Mouse (Mus musculus) ES-E14 (cell line): Measurements from ENCODE around the gene Map6. TPM values are rescaled to one million over a fixed set of nuclear protein-coding genes. Genes with fewer than 3 reads are reported as not detected.
"Not testable (repeated sequence)": the region's sequence is repeated elsewhere in the genome, so short reads cannot be mapped to it uniquely, and the experiment has no call there.

ENCODE experiments used
- DNase-seq: peaks from one replicate; pipeline ENCODE4 v3.0.0-alpha.2; 2013; ENCODE audit warnings: low read depth, low spot score
- H3K27ac ChIP-seq: 2 replicates; pipeline ENCODE4 v1.5.1; 2012; ENCODE audit warnings: low read depth, mild to moderate bottlenecking, low read length, moderate library complexity, mixed read lengths; ENCODE audit not compliant: poor library complexity, insufficient read depth, severe bottlenecking
- H3K36me3 ChIP-seq: 2 replicates; pipeline ENCODE4 v1.6.1; 2012; ENCODE audit warnings: mild to moderate bottlenecking, low read length, moderate library complexity, mixed read lengths; ENCODE audit not compliant: control insufficient read depth, poor library complexity, insufficient read depth, severe bottlenecking
- H3K4me1 ChIP-seq, 2 experiments: fragments of 150-350 bp in 1 of 2; sonication (generic) in 1 of 2; 2 replicates each; pipeline ENCODE4 v1.6.1; 2012; ENCODE audit warnings: low read length in 2 of 2, mild to moderate bottlenecking in 1 of 2, mixed read lengths in 1 of 2; ENCODE audit not compliant: control insufficient read depth in 2 of 2, insufficient read depth in 2 of 2, poor library complexity in 1 of 2
- H3K4me3 ChIP-seq, 2 experiments: fragments of 150-350 bp in 1 of 2; sonication (generic) in 1 of 2; 2 replicates each; pipeline ENCODE4 v1.5.1; 2012; ENCODE audit warnings: low read length in 2 of 2, low read depth in 1 of 2, mild to moderate bottlenecking in 1 of 2, mixed read lengths in 1 of 2; ENCODE audit not compliant: insufficient read depth in 1 of 2, poor library complexity in 1 of 2, severe bottlenecking in 1 of 2
- H3K9ac ChIP-seq: 2 replicates; pipeline ENCODE4 v1.6.1; 2012; ENCODE audit warnings: low read depth, mild to moderate bottlenecking, low read length, mixed read lengths; ENCODE audit not compliant: poor library complexity, insufficient read depth, severe bottlenecking
- H3K9me3 ChIP-seq: fragments of 150-350 bp; sonication (generic); 2 replicates; pipeline ENCODE4 v1.6.1; 2012; ENCODE audit warnings: low read depth, mild to moderate bottlenecking, low read length; ENCODE audit not compliant: control insufficient read depth, insufficient read depth
- CHD2 ChIP-seq: IDR thresholded peaks from 2 replicates; pipeline ENCODE4 v1.6.1; 2014; ENCODE audit warnings: mild to moderate bottlenecking, low read depth, low read length, inconsistent platforms
- HCFC1 ChIP-seq: IDR thresholded peaks from 2 replicates; pipeline ENCODE4 v1.6.1; 2012; ENCODE audit warnings: low read length, inconsistent platforms, borderline replicate concordance; ENCODE audit not compliant: insufficient read depth
- MAFK ChIP-seq: IDR thresholded peaks from 2 replicates; pipeline ENCODE4 v1.6.1; 2014; ENCODE audit warnings: mild to moderate bottlenecking, low read depth, low read length, inconsistent platforms; ENCODE audit not compliant: insufficient read depth
- ZC3H11A ChIP-seq: IDR thresholded peaks from 2 replicates; pipeline ENCODE4 v1.6.1; 2012; ENCODE audit warnings: low read depth, mild to moderate bottlenecking, inconsistent platforms, low read length, borderline replicate concordance
- ZNF384 ChIP-seq: IDR thresholded peaks from 2 replicates; pipeline ENCODE4 v1.6.1; 2012; ENCODE audit warnings: low read depth, low read length, inconsistent platforms
- in situ Hi-C, 2 experiments: fragments of 600-800 bp; cut with MboI; formaldehyde crosslinking; loops; one replicate each; pipeline ENCODE4 v1.15.1; 2025; ENCODE audit warnings: low sequenced_read_pairs in 2 of 2, inconsistent platforms in 1 of 2; ENCODE audit not compliant: unreplicated experiment in 2 of 2
- total RNA-seq: library from RNA; depleted of rRNA; stranded (reverse); fragments of 300-350 nt; gene quantifications from 2 replicates; pipeline ENCODE4 v1.2.3, GENCODE M21; 2012

Gene Map6
- total RNA-seq, 1 experiment, result 13.5 TPM

- Histone ChIP-seq H3K4me3 (no peak overlapping the region), H3K36me3 (no peaks in the 10 kb centered on the region), H3K27ac (peak overlapping the region; percentile 2; the same call in 1 of the 2 replicates), H3K9me3 (no peaks in the 10 kb centered on the region), H3K4me1 (peaks cover 8 to 24% of the 10 kb centered on the region in 2 experiments), H3K9ac (no peak overlapping the region)
- in situ Hi-C loops, result no loop called here
- DNase-seq, result no peak
- no peak for TF ChIP-seq CHD2
- TF ChIP-seq MAFK, result no peak
- no peak for TF ChIP-seq ZC3H11A
- no peak for TF ChIP-seq HCFC1
- TF ChIP-seq ZNF384, result no peak
Measured at GRCm38 (mm10) chr7:99360803-99361414, 93.7 kb downstream of the Map6 start.

- Histone ChIP-seq H3K36me3 (no peaks in the 10 kb centered on the region), H3K4me1 (peaks cover 4 to 12% of the 10 kb centered on the region in 2 experiments), H3K9ac (no peak overlapping the region), H3K4me3 (no peak overlapping the region), H3K9me3 (no peaks in the 10 kb centered on the region), H3K27ac (no peak overlapping the region)
- TF ChIP-seq HCFC1 (no peak), CHD2 (no peak), MAFK (no peak), ZNF384 (no peak), ZC3H11A (no peak)
- DNase-seq, result no peak
- in situ Hi-C loops, result no loop called here
Measured at GRCm38 (mm10) chr7:99362137-99362536, 94.9 kb downstream of the Map6 start.

DNA sequence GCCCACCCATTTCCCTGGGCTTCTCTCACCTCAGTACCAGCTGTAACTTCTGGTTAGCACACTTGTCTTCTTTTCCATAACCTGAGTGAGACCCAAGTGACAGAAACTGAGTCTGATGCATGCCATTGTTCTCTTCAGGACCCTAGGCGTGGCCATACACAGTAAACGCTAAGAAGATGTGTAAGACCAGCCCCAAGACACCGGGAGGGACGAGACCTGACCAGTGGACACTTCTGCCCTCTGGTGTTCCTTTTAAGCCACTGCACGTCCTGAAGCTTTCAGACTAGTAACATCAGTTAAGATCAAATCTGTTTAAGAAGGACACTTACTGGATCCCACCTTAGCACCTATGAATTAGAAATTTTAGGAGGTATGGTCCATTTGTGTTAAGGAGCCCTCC lies 97.8 kb downstream of the Map6 start:
- in situ Hi-C loops, result no loop called here
- Histone ChIP-seq H3K4me3 (no peak overlapping the region), H3K9ac (no peak overlapping the region), H3K9me3 (no peaks in the 10 kb centered on the region), H3K36me3 (no peaks in the 10 kb centered on the region), H3K4me1 (peaks cover 4 to 5% of the 10 kb centered on the region in 2 experiments; a peak in 3 of 4 replicates), H3K27ac (no peak overlapping the region)
- TF ChIP-seq CHD2 (no peak), ZC3H11A (peak; percentile 68; the same call in 1 of the 2 replicates)
- peak; percentile 66 for DNase-seq

DNA sequence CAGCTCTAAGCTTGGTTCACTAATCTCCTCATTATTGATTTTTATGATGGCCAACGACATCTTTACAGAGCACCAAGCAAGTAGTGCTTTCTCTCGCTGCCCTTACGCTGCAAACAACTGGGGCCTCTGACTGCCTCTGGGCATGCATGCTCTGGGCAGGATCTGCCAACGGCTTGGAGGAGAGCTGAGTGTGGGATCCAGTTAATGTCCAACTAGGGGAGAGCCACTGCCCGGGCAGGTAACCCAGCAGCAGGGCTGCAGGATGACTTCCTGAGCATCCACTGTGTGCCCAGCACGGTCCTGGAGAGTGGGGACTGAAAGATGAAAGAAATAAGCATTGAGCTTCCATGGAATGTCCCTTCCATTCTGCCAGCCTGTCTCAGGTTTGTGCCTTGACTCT lies 99.5 kb downstream of the Map6 start:
- Histone ChIP-seq H3K9ac (no peak overlapping the region), H3K4me3 (no peak overlapping the region), H3K4me1 (no peaks in the 10 kb centered on the region), H3K27ac (no peak overlapping the region), H3K9me3 (no peaks in the 10 kb centered on the region), H3K36me3 (no peaks in the 10 kb centered on the region)
- TF ChIP-seq MAFK, result no peak
- in situ Hi-C loops, result no loop called here
- no peak for DNase-seq

- DNase-seq, H3K9ac ChIP-seq, H3K4me3 ChIP-seq, H3K36me3 ChIP-seq, H3K9me3 ChIP-seq, H3K27ac ChIP-seq, H3K4me1 ChIP-seq: not testable (repeated sequence)
- in situ Hi-C loops, result loop anchor here in 1 of 2 experiments (10.0 kb wide), 1 partner anchor 80 kb away; no protein-coding TSS in a partner anchor
Measured at GRCm38 (mm10) chr7:99374325-99374724, 107.1 kb downstream of the Map6 start.
